Mouse (Mus musculus): ENCODE measurements at regions not wholly inside any gene's neighbourhood (a gene's known extent, or its start where the extent isn't known, plus 50 kb on each side); places are given as distances from the start of the nearest gene placed in this dataset.

GRCm38 (mm10) chr4:131252602-131253442 is 308.6 kb downstream of the Matn1 start:
- intact Hi-C loops (cut with DNase I; ENCODE audit: low total_unique reads): loop anchor here (2.0 to 10.0 kb wide), 4 partner anchors 112 to 584 kb away; no protein-coding TSS in a partner anchor
- DNase-seq: peak; percentile 68

GRCm38 (mm10) chr4:131253443-131253817 is 309.2 kb downstream of the Matn1 start:
- intact Hi-C loops (cut with DNase I; ENCODE audit: low total_unique reads): loop anchor here (2.0 to 10.0 kb wide), 4 partner anchors 111 to 583 kb away; no protein-coding TSS in a partner anchor
- no peak for DNase-seq

- peak; percentile 32 for DNase-seq
- intact Hi-C loops (cut with DNase I; ENCODE audit: low total_unique reads): loop anchor here (5.0 to 10.0 kb wide), 2 partner anchors 111 to 287 kb away; no protein-coding TSS in a partner anchor
Observed at GRCm38 (mm10) chr4:131254243-131254642, 310.1 kb downstream of the Matn1 start.

GRCm38 (mm10) chr4:131254691-131255090 is 310.5 kb downstream of the Matn1 start:
- intact Hi-C loops (cut with DNase I; ENCODE audit: low total_unique reads): loop anchor here (5.0 to 10.0 kb wide), 2 partner anchors 110 to 287 kb away; no protein-coding TSS in a partner anchor

GRCm38 (mm10) chr4:131261236-131261635 is 317.1 kb downstream of the Matn1 start:
- intact Hi-C loops (cut with DNase I; ENCODE audit: low total_unique reads): no loop called here
- no peak for DNase-seq

More at GRCm38 (mm10) chr4:131254691-131255090, 310.5 kb downstream of the Matn1 start:
- DNase-seq: no peak

- no peak for DNase-seq
- intact Hi-C loops (cut with DNase I; ENCODE audit: low total_unique reads): no loop called here
Observed at GRCm38 (mm10) chr4:131262909-131263308, 318.7 kb downstream of the Matn1 start.

- DNase-seq: no peak
- intact Hi-C loops (cut with DNase I; ENCODE audit: low total_unique reads): no loop called here
Observed at GRCm38 (mm10) chr4:131266764-131267163, 322.6 kb downstream of the Matn1 start.

- peak; percentile 35 for DNase-seq
- intact Hi-C loops (cut with DNase I; ENCODE audit: low total_unique reads): no loop called here
Observed at GRCm38 (mm10) chr4:131267760-131268159, 323.6 kb downstream of the Matn1 start.

GRCm38 (mm10) chr4:131270192-131270591 is 326.0 kb downstream of the Matn1 start:
- no peak for DNase-seq
- intact Hi-C loops (cut with DNase I; ENCODE audit: low total_unique reads): no loop called here

- no peak for DNase-seq
- intact Hi-C loops (cut with DNase I; ENCODE audit: low total_unique reads): no loop called here
Observed at GRCm38 (mm10) chr4:131272060-131272459, 327.9 kb downstream of the Matn1 start.

- intact Hi-C loops (cut with DNase I; ENCODE audit: low total_unique reads): no loop called here
- DNase-seq: no peak
Observed at GRCm38 (mm10) chr4:131293560-131293959, 349.4 kb downstream of the Matn1 start.

GRCm38 (mm10) chr4:131298011-131298674 is 354.0 kb downstream of the Matn1 start:
- intact Hi-C loops (cut with DNase I; ENCODE audit: low total_unique reads): no loop called here
- no peak for DNase-seq

- intact Hi-C loops (cut with DNase I; ENCODE audit: low total_unique reads): no loop called here
- no peak for DNase-seq
Observed at GRCm38 (mm10) chr4:131303936-131304335, 359.8 kb downstream of the Matn1 start.

GRCm38 (mm10) chr4:131304361-131304777 is 360.2 kb downstream of the Matn1 start:
- DNase-seq: no peak
- intact Hi-C loops (cut with DNase I; ENCODE audit: low total_unique reads): no loop called here

- intact Hi-C loops (cut with DNase I; ENCODE audit: low total_unique reads): no loop called here
- DNase-seq: no peak
Observed at GRCm38 (mm10) chr4:131314231-131314630, 370.0 kb downstream of the Matn1 start.

GRCm38 (mm10) chr4:131316041-131316440 is 371.9 kb downstream of the Matn1 start:
- no peak for DNase-seq
- intact Hi-C loops (cut with DNase I; ENCODE audit: low total_unique reads): no loop called here

- DNase-seq: no peak
- intact Hi-C loops (cut with DNase I; ENCODE audit: low total_unique reads): no loop called here
Observed at GRCm38 (mm10) chr4:131322323-131322722, 378.1 kb downstream of the Matn1 start.

- DNase-seq: no peak
Observed at GRCm38 (mm10) chr4:131324486-131324885, 380.3 kb downstream of the Matn1 start.

GRCm38 (mm10) chr4:131325200-131325599 is 381.0 kb downstream of the Matn1 start:
- no peak for DNase-seq
- intact Hi-C loops (cut with DNase I; ENCODE audit: low total_unique reads): no loop called here

More at GRCm38 (mm10) chr4:131324486-131324885, 380.3 kb downstream of the Matn1 start:
- intact Hi-C loops (cut with DNase I; ENCODE audit: low total_unique reads): no loop called here

- intact Hi-C loops (cut with DNase I; ENCODE audit: low total_unique reads): no loop called here
- no peak for DNase-seq
Observed at GRCm38 (mm10) chr4:131325609-131326008, 381.4 kb downstream of the Matn1 start.

All from gastrocnemius, postnatal 14 days (tissue).